Mouse (Mus musculus) testis, adult 2 months (tissue): ENCODE data around the gene Tubgcp3.

ENCODE experiments used
- CTCF ChIP-seq: fragments of 200-500 bp; IDR thresholded peaks from 2 replicates; pipeline ENCODE4 v1.5.1; 2012; ENCODE audit warnings: low read depth, mild to moderate bottlenecking, inconsistent platforms, low read length, moderate library complexity; ENCODE audit not compliant: control insufficient read depth, insufficient read depth, insufficient replicate concordance
- POLR2A ChIP-seq: fragments of 200-500 bp; IDR thresholded peaks from 2 replicates; pipeline ENCODE4 v1.6.1; 2012; ENCODE audit warnings: low read depth, mild to moderate bottlenecking, inconsistent platforms, low read length, moderate library complexity; ENCODE audit not compliant: control insufficient read depth

- TF ChIP-seq CTCF = no peak
- TF ChIP-seq POLR2A = no peak
Observed at GRCm38 (mm10) chr8:12583785-12584184, 88.3 kb downstream of the Tubgcp3 start.
